Mouse (Mus musculus): ENCODE results near the gene Brca1. TPM values are rescaled to one million over a fixed set of nuclear protein-coding genes. Genes with fewer than 3 reads are reported as not detected.
"Not testable (repeated sequence)": the region's sequence is repeated elsewhere in the genome, so short reads cannot be mapped to it uniquely, and the experiment has no call there.

Brca1 gene
- total RNA-seq, 2 experiments from 2014 or later: 0.31 to 0.51 TPM

DNA sequence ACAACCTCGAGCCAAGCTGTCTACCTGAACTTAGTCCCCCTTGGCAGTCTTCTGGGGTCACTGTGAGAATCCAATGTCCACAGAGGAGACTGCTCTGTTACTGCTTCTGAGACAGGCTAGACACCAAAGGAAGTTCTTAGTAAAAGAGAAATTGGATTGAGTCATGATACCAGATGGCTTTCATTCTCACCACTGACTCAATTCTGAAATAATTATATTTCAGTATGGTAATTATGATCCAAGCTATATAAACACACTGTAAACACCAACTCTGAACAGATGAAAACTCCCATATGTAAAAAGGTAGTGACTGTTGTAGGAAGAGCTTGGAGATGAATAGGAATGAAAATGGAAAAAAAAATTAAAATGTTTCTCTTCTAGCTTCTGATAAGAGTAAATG is 7.6 kb downstream of the Brca1 start:
- no peak for DNase-seq
- intact Hi-C loops (cut with DNase I): no loop called here

DNA sequence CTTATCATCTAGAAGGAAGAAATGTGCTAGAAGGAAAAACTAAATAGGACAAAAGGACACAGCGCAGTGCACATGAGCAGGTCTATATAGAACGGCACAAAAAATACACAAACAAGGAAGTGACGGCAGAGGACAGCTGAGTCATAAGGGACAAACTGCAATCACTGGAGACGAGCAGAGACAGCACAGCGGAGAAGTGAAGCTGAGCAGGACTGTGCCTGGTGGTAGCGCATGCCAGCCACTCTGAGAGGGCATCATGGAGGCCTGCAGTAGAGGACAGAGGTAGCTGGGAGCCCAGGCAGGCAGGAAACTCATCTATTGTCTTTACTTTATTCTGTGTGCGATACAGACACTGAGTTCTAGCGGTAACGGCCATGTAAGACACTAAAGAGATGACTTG is 8.2 kb downstream of the Brca1 start:
- DNase-seq: no peak
- intact Hi-C loops (cut with DNase I): no loop called here

DNA sequence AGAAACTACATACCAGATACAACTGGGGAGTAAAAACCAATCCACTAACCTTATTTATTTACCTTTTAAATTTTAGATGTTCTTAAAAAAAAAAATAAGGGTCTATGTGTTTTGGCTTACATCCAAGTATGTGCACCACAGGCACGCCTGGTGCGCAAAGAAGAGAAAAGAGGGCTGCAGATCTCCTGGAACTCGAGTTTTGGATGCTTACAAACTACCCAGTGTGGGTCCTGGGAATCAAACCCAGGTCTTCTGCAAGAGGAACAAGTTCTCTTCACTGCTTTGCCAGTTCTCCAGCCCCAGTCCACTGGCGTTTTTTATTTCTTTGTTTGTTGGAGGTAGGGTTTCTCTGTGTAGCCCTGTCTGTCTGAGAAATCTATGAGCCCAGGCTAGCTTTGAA is 25.1 kb downstream of the Brca1 start:
- intact Hi-C loops (cut with DNase I): no loop called here
- DNase-seq: no peak

DNA sequence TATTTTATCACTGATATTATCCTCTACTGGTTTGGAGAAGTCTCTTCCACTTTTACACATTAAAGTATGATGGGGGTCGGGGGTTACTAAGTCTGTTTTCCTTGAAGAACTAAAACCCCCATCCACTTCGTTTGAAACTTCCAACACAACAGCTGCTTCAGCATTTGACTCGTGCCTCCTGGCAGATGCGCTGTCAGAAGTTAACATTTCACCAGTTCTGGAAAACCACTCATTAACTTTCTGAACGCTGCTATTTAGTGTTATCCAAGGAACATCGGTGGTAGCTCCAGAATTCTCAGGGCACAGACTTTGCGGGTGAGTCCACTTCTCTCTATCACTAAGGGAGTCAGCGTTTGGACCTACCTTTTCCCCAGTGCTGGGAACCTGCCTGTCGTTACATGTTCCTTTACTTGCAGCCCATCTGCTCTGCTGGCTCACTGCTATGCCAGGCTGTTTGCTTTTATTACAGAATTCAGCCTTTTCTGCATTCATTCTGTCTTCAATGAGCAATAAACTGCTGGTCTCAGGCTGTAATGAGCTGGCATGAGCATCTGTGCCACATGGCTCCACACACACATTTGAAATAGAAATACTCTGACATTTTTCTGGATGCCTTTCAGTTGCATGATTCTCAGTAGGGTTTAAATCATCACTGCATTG is 25.7 kb downstream of the Brca1 start:
- intact Hi-C loops (cut with DNase I): no loop called here
- no peak for DNase-seq

DNA sequence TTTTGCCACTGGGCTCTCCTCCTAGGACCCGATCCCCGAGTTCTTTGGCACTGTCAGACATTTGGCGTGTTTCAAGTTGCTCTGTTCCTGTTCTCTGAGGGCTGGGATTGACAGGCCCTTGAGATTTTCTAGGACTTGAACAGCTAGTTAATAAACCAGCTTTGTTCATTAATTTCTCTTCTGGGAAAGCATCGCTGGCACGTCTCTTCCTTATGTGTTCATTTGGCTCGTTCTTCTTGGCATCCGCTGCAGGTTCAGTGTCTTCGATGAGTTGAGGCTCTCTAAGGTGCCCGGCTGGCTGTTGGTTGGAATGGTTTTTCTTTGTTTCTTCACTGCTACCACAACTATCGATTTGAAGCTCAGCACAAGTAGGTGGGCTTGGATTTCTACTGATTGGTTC is 26.7 kb downstream of the Brca1 start:
- intact Hi-C loops (cut with DNase I): no loop called here
- no peak for DNase-seq

DNA sequence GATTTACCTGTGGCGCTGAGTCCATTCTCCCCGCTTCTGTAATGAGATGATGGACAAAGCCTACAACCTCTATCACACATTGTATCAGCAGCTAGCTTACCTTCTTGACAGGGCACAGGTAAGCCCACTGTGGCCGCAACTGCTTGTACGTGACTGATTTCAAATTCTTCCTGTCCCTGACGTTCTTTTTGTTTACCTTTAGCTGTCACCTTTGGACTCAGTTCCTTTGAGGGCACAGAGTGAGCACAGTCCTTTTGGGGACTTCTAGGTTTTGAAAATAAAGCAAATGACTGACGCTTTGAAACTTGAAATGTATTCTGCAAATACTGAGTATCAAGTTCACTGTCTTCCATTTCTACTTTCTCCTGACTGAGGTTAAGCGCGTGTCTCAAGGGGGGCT is 27.3 kb downstream of the Brca1 start:
- no peak for DNase-seq
- intact Hi-C loops (cut with DNase I): no loop called here

DNA sequence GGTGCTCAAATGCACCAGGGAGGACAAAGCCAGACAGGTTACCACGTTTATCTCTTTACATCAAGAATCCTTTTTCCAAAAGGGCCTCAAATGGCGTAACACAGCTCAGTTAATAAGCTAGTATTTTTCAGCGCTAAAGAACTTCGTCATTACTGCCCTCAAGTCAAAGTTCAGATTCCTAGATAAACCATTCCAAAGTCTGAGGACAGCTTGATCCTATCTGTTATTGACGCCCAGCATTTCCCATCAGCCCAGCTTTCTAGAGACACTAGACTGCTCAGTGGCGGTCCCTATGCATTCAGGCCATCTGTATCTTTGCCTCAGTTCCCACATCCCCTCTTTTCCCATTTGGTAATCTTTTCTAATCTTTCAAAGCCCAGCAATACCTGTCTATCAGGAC is 32.4 kb downstream of the Brca1 start:
- no peak for DNase-seq
- intact Hi-C loops (cut with DNase I): no loop called here

DNA sequence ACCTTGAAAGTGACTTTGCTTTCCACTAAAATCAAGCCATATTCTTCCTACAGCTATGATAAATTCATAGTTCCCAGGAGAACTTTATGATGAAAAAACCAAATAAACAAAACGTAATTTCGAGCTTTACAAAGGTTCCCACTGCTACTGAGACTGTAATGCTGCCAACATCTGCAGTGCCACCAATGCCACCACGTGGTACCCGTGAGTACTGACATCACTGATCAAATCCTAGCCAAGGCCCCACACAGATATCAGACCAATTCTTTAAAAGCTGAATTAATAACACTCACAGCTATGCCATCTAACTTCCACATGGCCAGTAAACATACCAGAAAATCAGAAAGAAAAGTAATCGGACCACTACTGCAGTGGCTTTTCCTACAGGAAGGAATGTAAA is 32.8 kb downstream of the Brca1 start:
- no peak for DNase-seq
- intact Hi-C loops (cut with DNase I): no loop called here

DNA sequence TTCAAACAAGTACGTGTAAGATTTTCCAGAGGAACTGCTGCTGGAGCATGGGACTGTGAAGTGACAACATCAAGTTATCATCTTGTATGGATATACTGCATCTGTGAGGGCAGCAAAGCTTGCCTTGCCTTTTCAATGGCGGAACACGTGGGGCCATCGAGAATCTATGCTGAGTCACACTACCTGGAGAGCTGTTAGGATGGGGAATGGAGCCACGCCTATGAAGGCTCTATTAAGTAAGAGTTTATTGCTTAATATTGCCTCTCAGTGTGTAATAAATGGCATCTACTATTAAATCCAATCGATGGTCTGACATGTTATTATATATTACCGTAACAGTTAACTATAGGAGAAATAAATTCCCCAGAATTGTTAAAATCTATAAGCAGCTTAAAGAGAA is 44.7 kb downstream of the Brca1 start:
- intact Hi-C loops (cut with DNase I): no loop called here
- DNase-seq: no peak

DNA sequence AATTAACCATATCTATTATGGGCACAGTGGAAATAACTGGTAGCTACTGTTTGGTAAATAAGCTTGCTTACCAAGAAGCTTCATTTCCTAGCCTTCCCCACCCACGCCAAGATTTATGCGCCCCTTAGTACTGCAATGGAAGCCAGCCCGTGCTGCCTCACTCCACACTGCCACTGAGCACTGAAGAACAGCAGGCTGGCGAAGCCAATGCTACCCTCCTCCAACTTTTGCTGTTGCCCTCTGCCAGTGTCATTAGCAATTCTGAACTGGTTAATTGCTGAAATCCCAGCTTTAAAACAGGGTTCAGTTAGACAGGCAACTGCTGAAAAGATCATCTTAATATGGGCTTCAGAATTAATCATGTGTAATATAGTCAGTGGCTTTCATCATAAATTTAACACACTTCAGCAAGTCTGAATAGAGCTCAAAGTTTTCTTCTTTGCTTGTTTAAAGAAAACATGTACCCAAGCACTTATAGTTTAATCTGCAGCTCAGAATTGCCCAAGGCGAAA is 45.4 kb downstream of the Brca1 start:
- intact Hi-C loops (cut with DNase I): no loop called here
- DNase-seq: no peak

DNA sequence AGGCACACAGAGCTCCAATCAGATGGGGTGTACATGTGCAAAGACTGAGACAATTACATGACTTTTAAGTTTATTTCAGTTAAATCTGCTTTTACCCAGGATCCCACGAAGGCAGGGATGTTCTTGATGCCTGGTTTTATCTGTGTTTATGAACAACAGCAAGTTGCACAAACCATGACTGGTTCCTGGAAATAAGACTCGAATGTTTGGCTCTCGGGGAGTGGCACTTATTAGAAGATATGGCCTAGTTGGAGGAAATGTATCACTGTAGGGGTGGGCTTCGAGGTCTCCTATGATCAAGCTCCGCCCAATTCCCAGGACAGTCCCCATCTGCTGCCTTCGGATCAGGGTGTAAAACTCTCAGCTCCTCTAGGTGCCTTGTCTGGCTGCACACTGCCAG is 65.6 kb downstream of the Brca1 start:
- intact Hi-C loops (cut with DNase I): no loop called here
- DNase-seq: no peak

DNA sequence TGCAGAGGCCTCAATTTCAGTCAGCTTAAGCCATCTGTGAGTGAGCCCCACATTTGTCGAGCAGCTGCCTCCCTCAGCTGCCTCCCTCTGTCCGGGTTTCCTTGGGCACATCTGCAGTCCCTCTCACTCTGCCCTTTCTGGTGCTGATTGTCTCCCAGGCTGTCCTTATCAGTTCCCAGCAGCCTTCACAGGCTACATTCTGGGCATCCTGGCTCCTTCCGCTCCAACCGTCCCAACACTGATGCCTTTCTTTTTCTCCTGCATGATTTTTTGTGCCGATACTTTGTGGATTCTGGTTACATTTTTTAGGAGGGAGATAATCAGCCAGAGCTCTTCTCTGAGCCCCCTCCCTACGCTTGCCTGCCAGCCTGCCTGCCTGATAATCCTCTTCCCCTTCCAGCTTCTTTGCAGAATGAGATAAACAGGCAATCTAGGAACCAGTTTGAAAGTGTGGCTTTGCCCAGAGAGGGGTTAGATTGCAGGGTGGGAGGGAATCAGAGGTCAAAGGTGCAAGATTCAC is 66.2 kb downstream of the Brca1 start:
- DNase-seq: no peak
- intact Hi-C loops (cut with DNase I): no loop called here

DNA sequence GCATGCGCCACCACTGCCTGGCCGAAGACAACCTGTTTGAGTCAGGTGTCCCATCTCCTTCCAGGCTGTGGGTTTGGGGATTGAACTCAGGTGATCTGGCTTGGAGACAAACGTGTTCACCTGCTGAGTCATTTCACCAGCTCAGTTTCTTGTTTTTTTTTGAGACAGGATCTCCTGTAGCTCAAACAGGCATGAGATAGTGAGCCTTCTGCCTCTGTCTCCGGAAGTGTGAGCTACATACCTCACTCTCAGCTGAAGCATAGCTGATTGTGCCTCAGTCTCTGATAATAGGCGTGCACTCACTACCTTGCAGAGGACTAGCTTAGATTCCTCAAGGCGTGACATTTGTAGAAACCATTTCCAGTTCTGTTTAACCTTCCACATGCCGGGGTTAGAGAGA is 66.9 kb downstream of the Brca1 start:
- intact Hi-C loops (cut with DNase I): no loop called here
- no peak for DNase-seq

DNA sequence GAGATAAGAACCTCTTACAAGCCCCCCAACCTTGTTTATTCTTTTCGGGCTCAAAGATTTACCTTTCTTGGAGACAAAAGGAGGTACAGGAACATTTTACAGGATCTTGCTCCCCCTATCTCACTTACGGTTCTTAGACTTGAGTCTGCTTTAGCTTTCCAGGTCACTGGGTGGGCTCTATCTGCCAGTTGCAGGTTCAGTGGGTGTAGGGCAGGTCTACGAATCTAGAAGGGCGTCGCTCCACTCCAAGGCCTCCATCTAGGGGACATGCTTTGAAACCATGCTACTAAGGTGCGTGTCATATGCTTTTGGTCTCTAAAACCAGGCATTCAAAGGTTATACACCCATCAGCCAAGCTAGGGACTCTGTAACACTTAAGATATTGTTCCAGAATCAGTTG is 67.5 kb downstream of the Brca1 start:
- intact Hi-C loops (cut with DNase I): no loop called here
- DNase-seq: no peak

DNA sequence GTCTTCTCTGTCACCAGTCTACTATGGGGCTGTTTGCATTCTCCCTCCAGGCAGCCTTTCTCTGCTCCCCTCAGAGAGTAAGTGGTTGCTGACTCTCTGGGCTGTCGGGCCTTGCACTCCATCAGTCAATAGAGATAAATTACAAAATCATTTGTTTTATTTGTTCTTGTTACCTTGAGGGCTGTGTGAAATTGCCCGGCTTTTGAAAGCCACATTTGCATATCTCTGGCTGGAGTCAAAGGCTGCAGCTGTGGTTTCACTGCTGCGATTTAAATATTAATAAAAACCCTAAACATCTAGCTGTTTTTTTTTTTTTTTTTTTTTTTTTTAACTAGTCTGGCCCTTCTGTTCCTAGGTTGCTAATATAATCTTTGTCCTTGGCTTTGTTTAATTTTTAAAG is 68.0 kb downstream of the Brca1 start:
- intact Hi-C loops (cut with DNase I): no loop called here

DNA sequence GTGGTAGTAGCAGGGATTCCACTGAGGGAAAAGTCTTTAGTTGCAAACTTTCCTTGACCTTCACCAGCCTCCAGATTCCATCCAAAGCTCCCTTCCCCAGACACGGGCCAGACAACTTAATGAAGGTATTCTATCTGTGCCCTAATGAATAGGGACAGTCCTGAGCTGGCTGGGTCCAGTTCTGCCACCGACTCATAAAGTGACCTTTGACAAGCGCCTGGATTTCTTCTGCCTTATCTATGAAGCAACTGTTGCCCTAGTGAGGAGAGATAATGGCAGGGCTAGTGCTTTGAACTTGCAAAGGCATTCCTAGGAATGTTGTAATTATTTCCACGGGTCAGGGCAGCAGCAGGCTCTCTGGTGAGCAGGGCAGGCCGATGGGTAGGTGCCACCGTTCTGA is 70.8 kb downstream of the Brca1 start:
- no peak for DNase-seq
- intact Hi-C loops (cut with DNase I): no loop called here

More for the DNA sequence above, 68.0 kb downstream of the Brca1 start:
- DNase-seq: no peak

DNA sequence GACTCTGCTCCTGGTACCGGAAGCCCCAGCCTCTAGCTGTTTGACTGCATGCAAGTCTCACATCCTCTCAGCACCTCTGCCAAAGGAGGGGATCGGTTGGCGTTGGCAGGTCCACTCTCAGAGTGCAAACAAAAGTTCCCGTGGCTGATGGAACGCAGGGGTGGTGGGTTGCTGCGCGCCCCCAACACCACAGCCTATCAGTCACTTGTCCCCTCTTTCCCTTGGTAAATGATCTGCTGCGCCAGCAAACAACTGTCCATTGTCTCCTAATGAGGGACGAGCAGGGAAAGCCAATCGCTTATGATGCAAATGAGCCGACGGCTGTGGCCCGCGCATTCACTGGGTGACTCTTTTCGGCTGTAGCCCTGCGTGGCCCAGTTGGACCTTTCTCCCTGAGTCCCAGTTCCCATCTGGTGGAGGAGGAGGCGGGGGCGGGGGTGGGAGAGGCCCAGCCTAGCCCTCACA is 72.6 kb downstream of the Brca1 start:
- intact Hi-C loops (cut with DNase I): no loop called here

DNA sequence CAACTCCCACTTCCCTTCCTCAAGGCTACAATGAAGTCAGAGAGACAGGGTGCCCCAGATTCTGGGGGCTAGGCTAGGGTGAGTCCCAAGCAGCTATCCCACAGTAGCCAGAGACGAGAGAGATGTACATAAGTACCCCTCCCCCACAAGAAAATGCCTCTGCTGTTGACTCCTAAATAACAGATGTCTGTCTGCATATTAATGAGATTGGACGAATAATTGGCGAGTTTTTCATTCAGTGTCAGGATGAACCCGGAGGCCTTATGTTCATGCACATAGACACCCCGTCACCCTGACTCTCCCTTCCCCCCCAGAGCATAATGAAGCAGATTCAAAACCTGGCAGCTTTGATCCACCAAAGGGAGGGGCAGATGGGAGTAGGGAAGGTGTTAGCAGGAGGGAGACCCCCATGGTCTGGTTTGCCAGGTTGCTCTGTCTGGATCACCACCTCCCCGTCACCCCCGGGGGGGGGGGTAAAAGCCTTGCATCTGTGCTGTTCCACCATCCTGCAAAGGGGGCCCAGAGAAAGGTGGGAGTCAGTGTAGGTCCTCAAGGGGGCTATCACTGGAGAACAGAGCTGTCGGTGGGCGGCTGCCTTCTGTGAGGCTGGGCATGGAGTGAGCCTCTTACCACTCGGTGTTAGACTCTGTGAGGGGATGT is 74.1 kb downstream of the Brca1 start:
- DNase-seq: no peak
- intact Hi-C loops (cut with DNase I): no loop called here

More for the DNA sequence above, 72.6 kb downstream of the Brca1 start:
- DNase-seq: no peak

DNA sequence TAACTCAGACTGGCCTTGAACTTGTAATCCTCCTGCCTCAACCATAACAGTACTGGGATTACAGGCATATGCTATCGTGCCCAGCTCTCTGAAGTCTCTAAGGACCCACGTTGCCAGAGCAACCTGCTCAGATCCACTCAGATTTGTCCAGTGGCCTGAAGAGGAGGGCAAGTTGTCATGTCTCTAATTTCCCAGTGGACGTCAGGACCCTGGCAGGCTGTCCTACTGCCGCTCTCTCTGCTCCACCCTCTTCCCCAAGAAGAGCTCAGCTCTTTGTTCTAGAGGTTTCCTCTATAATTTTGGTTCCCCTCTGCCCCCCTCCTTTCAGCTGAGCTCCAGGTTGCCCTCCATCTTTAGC is 74.6 kb downstream of the Brca1 start:
- DNase-seq: no peak
- intact Hi-C loops (cut with DNase I): no loop called here

DNA sequence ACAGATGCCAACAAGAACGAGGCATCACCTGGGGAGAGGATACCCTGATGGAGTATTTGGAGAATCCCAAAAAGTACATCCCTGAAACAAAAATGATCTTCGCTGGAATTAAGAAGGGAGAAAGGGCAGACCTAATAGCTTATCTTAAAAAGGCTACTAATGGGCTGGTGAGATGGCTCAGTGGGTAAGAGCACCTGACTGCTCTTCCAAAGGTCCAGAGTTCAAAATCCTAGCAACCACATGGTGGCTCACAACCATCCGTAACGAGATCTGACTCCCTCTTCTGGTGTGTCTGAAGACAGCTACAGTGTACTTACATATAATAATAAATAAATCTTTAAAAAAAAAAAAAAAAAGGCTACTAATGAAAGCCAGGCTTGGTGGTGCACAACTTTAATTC is 75.4 kb downstream of the Brca1 start:
- intact Hi-C loops (cut with DNase I); DNase-seq: not testable (repeated sequence)

DNA sequence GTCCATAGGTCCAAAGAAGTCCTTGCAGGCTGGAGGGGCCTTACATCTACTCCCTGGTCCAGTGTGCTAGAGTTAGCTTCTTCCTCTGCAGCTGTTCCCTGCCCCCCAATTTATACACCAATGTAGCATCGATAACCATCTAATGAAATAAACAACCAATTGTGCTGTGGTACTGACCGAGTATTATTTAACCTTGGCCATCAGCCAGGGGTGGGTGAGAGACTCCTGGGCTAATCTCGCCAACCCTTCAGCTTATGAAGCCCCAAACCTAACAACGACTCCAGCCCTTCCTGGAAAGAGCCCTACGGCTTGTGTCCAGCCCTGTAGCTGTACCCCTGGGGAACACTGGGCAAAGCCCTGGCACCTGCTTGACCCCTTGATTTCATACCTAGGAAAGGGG is 77.5 kb downstream of the Brca1 start:
- DNase-seq: no peak
- intact Hi-C loops (cut with DNase I): no loop called here

DNA sequence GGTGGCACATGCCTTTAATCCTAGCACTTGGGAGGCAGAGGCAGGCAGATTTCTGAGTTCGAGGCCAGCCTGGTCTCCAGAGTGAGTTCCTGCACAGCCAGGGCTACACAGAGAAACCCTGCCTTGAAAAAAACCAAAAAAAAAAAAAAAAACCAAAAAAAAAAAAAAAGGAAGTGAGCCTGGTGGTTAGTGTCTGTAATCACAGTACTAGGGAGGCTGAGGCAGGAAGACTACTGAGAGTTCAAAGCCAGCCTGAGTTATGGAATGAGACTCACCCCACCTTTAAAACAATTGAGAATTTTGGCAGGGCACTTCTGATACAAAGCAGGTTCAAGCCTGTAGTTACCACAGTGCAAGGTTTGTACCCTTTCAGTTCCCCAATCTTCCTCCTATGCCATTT is 78.1 kb downstream of the Brca1 start:
- DNase-seq; intact Hi-C loops (cut with DNase I): not testable (repeated sequence)

Data from heart, postnatal 36 days (tissue).